Mouse (Mus musculus): ENCODE results near the gene Magi1. TPM values are rescaled to one million over a fixed set of nuclear protein-coding genes. Genes with fewer than 3 reads are reported as not detected.

The Magi1 gene
- total and polyA plus RNA-seq, 3 experiments: not detected

- H3K27ac ChIP-seq (ENCODE audit: insufficient read depth, low read depth): no peak overlapping the region
- dilution Hi-C loops (cut with MboI; ENCODE audit: extremely low pct_ligation_motif_present, extremely low pct_unique_long_range_greater_than_20kb, low sequenced_read_pairs) (no loop called here), in situ Hi-C loops (cut with MboI; ENCODE audit: low pct_ligation_motif_present, low pct_unique_long_range_greater_than_20kb, low sequenced_read_pairs) (no loop called here)
- no peaks in the 10 kb centered on the region for H3K27me3 ChIP-seq (replicated peaks)
- peaks cover 56% of the 10 kb centered on the region for H3K9me3 ChIP-seq (replicated peaks; ENCODE audit: low read length)
- TF ChIP-seq GABPA (IDR thresholded peaks at IDR 0.05; ENCODE audit: insufficient replicate concordance, low read depth, low read length) (no peak), JUN (IDR thresholded peaks at IDR 0.05; ENCODE audit: insufficient read depth, low read depth, low read length) (no peak), TBP (conservative IDR thresholded peaks at IDR 0.05; ENCODE audit: low read depth, low read length) (no peak), SIN3A (IDR thresholded peaks at IDR 0.05; ENCODE audit: low read length) (no peak), SMC3 (IDR thresholded peaks at IDR 0.05; ENCODE audit: low read depth, low read length) (no peak), KAT2A (IDR thresholded peaks at IDR 0.05; ENCODE audit: insufficient replicate concordance, low read length) (no peak), UBTF (IDR thresholded peaks at IDR 0.05; ENCODE audit: low read depth, low read length) (no peak), MAX (IDR thresholded peaks at IDR 0.05; ENCODE audit: low read length) (no peak), POLR2A (IDR thresholded peaks at IDR 0.05; ENCODE audit: low read depth, low read length) (no peak), USF1 (IDR thresholded peaks at IDR 0.05; ENCODE audit: low read depth, low read length) (no peak), E2F4 (IDR thresholded peaks at IDR 0.05; ENCODE audit: insufficient replicate concordance, low read depth, low read length) (no peak), ETS1 (conservative IDR thresholded peaks at IDR 0.05; ENCODE audit: low read depth, low read length) (no peak), USF2 (conservative IDR thresholded peaks at IDR 0.05; ENCODE audit: low read depth, low read length) (no peak), HCFC1 (IDR thresholded peaks at IDR 0.05; ENCODE audit: low read depth, low read length) (no peak)
- no peaks in the 10 kb centered on the region for H3K4me1 ChIP-seq (ENCODE audit: control insufficient read depth in 1 of 2, insufficient read depth in 2 of 2)
- no peak overlapping the region for H3K4me3 ChIP-seq (replicated peaks in 1 of 3; ENCODE audit: low read depth in 2 of 3, low read length in 2 of 3, poor library complexity in 1 of 3)
- H3K36me3 ChIP-seq (replicated peaks in 1 of 2; ENCODE audit: control insufficient read depth in 1 of 2, insufficient read depth in 1 of 2, low read length in 1 of 2): no peaks in the 10 kb centered on the region
- no peak overlapping the region for H3K9ac ChIP-seq (ENCODE audit: insufficient read depth, low read depth)
- no peak for DNase-seq (ENCODE audit: extremely low read depth)
- H3K4me2 ChIP-seq (ENCODE audit: insufficient read depth, low read depth, poor library complexity, severe bottlenecking): no peak overlapping the region
- no peaks in the 10 kb centered on the region for H3K79me2 ChIP-seq (replicated peaks; ENCODE audit: control insufficient read depth, extremely low read depth, insufficient read depth, poor library complexity, severe bottlenecking)
Observed at GRCm38 (mm10) chr6:93946612-93947011, 337.1 kb downstream of the Magi1 start.

GRCm38 (mm10) chr6:93936359-93936758 is 347.4 kb downstream of the Magi1 start:
- no peaks in the 10 kb centered on the region for H3K36me3 ChIP-seq (replicated peaks in 1 of 2; ENCODE audit: control insufficient read depth in 1 of 2, insufficient read depth in 1 of 2, low read length in 1 of 2)
- peaks cover 76% of the 10 kb centered on the region for H3K9me3 ChIP-seq (replicated peaks; ENCODE audit: low read length)
- in situ Hi-C loops (cut with MboI; ENCODE audit: low pct_ligation_motif_present, low pct_unique_long_range_greater_than_20kb, low sequenced_read_pairs): no loop called here
- dilution Hi-C loops (cut with MboI; ENCODE audit: extremely low pct_ligation_motif_present, extremely low pct_unique_long_range_greater_than_20kb, low sequenced_read_pairs): no loop called here
- H3K4me2 ChIP-seq (ENCODE audit: insufficient read depth, low read depth, poor library complexity, severe bottlenecking): no peak overlapping the region
- no peak overlapping the region for H3K4me3 ChIP-seq (replicated peaks in 1 of 3; ENCODE audit: low read depth in 2 of 3, low read length in 2 of 3, poor library complexity in 1 of 3)
- H3K27me3 ChIP-seq (replicated peaks): no peaks in the 10 kb centered on the region
- no peak overlapping the region for H3K27ac ChIP-seq (ENCODE audit: insufficient read depth, low read depth)
- TF ChIP-seq ZKSCAN1 (IDR thresholded peaks at IDR 0.05; ENCODE audit: borderline replicate concordance, low read depth, low read length) (no peak), PAX5 (IDR thresholded peaks at IDR 0.05; ENCODE audit: low read length) (no peak)
- H3K9ac ChIP-seq (ENCODE audit: insufficient read depth, low read depth): no peak overlapping the region
- H3K4me1 ChIP-seq (ENCODE audit: control insufficient read depth in 1 of 2, insufficient read depth in 2 of 2): no peaks in the 10 kb centered on the region
- no peak for DNase-seq (ENCODE audit: extremely low read depth)
- no peaks in the 10 kb centered on the region for H3K79me2 ChIP-seq (replicated peaks; ENCODE audit: control insufficient read depth, extremely low read depth, insufficient read depth, poor library complexity, severe bottlenecking)

Measured in CH12.LX (cell line).